Mouse (Mus musculus) stomach, embryonic 14.5 days (tissue): ENCODE measurements around the gene Lhfpl2. TPM values are rescaled to one million over a fixed set of nuclear protein-coding genes. Genes with fewer than 3 reads are reported as not detected.

ENCODE experiments used
- ATAC-seq: fragments of 200-750 bp; cut with Nextera tagmentation; 2 replicates; pipeline ENCODE4 v1.8.0; 2017; ENCODE audit warnings: low read depth, moderate TSS enrichment; ENCODE audit not compliant: insufficient number of reproducible peaks, insufficient read depth, low FRiP score
- H3K27ac ChIP-seq: fragments of 300-500 bp; sonication (generic); 2 replicates; pipeline ENCODE4 v1.5.1; 2014; ENCODE audit warnings: mild to moderate bottlenecking, low read length, moderate library complexity, mixed read lengths
- H3K27me3 ChIP-seq: fragments of 300-500 bp; sonication (generic); 2 replicates; pipeline ENCODE4 v1.6.1; 2014; ENCODE audit warnings: low read length, control low read depth, mixed read lengths; ENCODE audit not compliant: control insufficient read depth, insufficient read depth
- H3K36me3 ChIP-seq: fragments of 300-500 bp; sonication (generic); 2 replicates; pipeline ENCODE4 v1.6.1; 2014; ENCODE audit warnings: mild to moderate bottlenecking, control low read depth, low read length, moderate library complexity, mixed read lengths; ENCODE audit not compliant: control insufficient read depth, insufficient read depth
- H3K4me1 ChIP-seq: fragments of 300-500 bp; sonication (generic); 2 replicates; pipeline ENCODE4 v1.6.1; 2014; ENCODE audit warnings: low read length, control low read depth, mixed read lengths; ENCODE audit not compliant: control insufficient read depth, insufficient read depth
- H3K4me2 ChIP-seq: fragments of 300-500 bp; sonication (generic); replicated peaks from 2 replicates; pipeline ENCODE4 v1.6.1; 2014; ENCODE audit warnings: low read depth, low read length, control low read depth
- H3K4me3 ChIP-seq: fragments of 300-500 bp; sonication (generic); 2 replicates; pipeline ENCODE4 v1.5.1; 2014; ENCODE audit warnings: low read depth, low read length, control low read depth
- H3K9ac ChIP-seq: fragments of 300-500 bp; sonication (generic); replicated peaks from 2 replicates; pipeline ENCODE4 v1.6.1; 2014; ENCODE audit warnings: low read depth, mild to moderate bottlenecking, control low read depth, low read length, moderate library complexity, mixed read lengths
- H3K9me3 ChIP-seq: fragments of 300-500 bp; sonication (generic); 2 replicates; pipeline ENCODE4 v1.6.1; 2016; ENCODE audit warnings: low read depth, low read length, control low read depth; ENCODE audit not compliant: control insufficient read depth
- WGBS: fragments of 180-500 bp; shearing (Covaris S2); extraction: QIAGEN DNeasy Blood & Tissue Kit; methylation state at CpG from one replicate; pipeline ENCODE4 v1.1.7; 2014; 5-methylcytosine and 5-hydroxymethylcytosine counted together
- polyA plus RNA-seq: library from polyadenylated mRNA; unstranded; fragments of >200 nt; fragmentation: Nextera tagmentation; extraction: Ambion mirVana; gene quantifications from 2 replicates; pipeline ENCODE4 v1.2.1, GENCODE M21; 2014

Gene Lhfpl2
- polyA plus RNA-seq, 1 experiment from 2014 or later = 20.8 TPM

DNA sequence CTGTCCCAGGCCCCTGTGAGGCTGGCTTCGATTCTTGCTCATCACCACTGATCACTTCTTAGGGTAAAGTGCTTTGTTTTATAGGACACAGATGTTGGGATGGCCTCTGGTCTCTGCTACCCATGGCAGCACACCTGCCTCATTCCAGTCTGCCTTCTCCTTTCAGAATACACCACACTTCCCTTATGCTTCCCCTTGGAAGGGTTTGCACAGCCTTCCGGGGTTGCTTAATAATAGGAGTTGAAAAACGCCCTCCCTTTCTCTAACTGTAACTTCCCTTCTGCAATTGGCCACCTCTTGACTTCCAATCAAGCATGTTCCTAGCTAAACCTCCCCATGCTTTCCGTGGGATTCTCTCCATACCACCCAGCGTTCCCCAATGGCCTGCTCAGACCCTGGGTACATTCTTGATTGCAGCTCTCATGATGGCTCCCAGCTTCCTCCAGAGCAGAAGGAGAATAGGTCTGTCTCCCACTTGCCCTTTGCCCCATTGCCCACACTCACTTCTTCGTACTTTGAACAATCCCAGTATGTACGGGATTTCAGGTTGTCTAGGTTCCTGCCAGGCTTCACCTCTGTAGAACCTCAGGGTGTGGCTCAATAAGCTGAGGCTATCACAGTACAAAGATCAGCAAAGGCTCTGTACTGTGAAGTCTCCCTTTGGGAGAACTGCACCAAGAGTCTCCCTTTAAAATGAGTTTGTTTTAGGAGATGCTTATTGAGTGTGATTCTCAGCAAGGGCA, 102.1 kb downstream of the Lhfpl2 start:
- no peaks in the 10 kb centered on the region for H3K36me3 ChIP-seq
- 82% methylated on average over 7 of the region's 7 CpGs for WGBS
- no peak for ATAC-seq

DNA sequence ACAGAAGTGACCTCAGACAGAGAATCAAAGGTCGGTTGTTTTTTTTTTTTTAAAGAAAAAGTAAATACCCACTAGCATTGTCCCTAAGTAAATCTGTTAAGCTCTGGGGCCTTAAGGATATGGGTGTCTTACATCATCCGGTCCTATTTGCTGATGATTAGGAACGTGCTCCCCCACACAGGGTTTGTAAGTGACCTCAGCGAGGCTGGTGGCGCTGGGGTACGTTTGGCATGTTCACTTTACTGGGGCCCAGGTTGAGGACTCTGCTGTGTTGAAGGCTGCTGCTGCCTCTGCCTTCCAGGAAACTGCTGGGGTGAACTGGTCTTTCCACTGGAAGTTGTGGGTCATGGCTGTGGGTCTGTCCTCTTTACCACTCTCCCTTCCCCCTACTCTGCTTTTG, 106.9 kb downstream of the Lhfpl2 start:
- Histone ChIP-seq H3K9me3 (no peaks in the 10 kb centered on the region), H3K27me3 (no peaks in the 10 kb centered on the region), H3K4me3 (no peak overlapping the region), H3K27ac (no peak overlapping the region), H3K4me1 (no peaks in the 10 kb centered on the region), H3K36me3 (no peaks in the 10 kb centered on the region), H3K9ac (no peak overlapping the region), H3K4me2 (no peak overlapping the region)
- 62% methylated on average over 6 of the region's 6 CpGs for WGBS
- ATAC-seq = no peak; the same call in 1 of the 2 replicates

More for the DNA sequence above, 102.1 kb downstream of the Lhfpl2 start:
- no peaks in the 10 kb centered on the region for H3K27me3 ChIP-seq
- no peak overlapping the region for H3K4me2 ChIP-seq
- no peak overlapping the region for H3K4me3 ChIP-seq
- H3K9me3 ChIP-seq = no peaks in the 10 kb centered on the region
- 0 out of 2 replicates have a peak, but pooled peaks cover 2% of the 10 kb centered on the region for H3K4me1 ChIP-seq
- no peak overlapping the region for H3K9ac ChIP-seq
- no peak overlapping the region; the same call in 1 of the 2 replicates for H3K27ac ChIP-seq

DNA sequence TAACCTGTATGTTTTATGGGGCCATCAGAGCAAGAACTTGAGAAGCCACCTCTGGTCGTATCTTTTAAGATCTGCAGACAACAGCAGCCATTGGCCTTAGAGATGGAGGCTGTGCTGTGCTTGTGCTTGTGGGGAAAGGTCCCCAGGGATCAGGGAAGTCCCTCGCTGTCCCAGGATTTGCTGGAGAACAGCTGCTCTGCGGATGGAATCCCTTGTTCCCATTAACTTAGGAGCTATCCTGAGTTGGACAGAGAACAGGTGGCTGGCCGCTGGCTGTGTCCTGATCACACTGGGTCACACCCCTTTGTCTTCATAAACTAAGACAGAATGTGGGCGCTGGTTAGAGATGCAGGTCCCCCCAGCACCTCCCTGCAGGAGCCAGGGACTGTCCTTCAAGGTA, 110.7 kb downstream of the Lhfpl2 start:
- Histone ChIP-seq H3K9me3 (no peaks in the 10 kb centered on the region), H3K36me3 (no peaks in the 10 kb centered on the region), H3K27me3 (no peaks in the 10 kb centered on the region), H3K4me1 (no peaks in the 10 kb centered on the region), H3K4me2 (no peak overlapping the region), H3K9ac (no peak overlapping the region), H3K4me3 (no peak overlapping the region), H3K27ac (no peak overlapping the region)
- 76% methylated on average over 5 of the region's 5 CpGs for WGBS
- no peak for ATAC-seq

DNA sequence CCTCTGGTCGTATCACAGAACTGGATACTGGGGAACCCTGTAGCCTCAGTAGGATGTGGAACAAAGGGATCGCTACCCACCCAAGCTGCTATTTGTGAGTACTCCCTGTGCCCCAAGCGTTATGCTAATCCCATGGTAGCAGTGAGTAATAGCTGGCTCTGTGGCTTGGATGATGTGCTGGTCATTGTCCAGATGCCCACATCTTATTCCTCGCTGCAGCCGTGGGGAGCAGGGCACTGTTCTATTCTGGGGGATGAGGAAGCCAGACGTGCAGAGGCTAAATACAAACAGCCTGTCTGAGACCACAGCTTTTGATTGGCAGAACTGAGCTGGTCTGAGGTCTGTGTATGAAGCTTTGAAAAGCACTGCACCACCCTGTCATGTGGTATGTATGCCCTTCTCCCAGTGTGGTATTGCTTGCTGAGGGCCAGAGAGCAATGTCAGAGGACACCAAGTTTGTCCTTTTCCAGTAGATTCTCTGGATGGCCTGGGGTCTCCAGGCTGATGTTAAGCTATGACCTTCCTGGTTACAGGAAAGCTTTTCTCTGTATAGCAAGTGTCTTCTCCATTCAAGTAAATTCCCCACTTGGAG, 111.8 kb downstream of the Lhfpl2 start:
- no peaks in the 10 kb centered on the region for H3K27me3 ChIP-seq
- H3K4me3 ChIP-seq = no peak overlapping the region
- H3K4me2 ChIP-seq = no peak overlapping the region
- WGBS = 64% methylated on average over 6 of the region's 6 CpGs
- no peak overlapping the region for H3K9ac ChIP-seq
- no peaks in the 10 kb centered on the region for H3K9me3 ChIP-seq
- H3K4me1 ChIP-seq = no peaks in the 10 kb centered on the region
- ATAC-seq = no peak
- no peaks in the 10 kb centered on the region for H3K36me3 ChIP-seq
- no peak overlapping the region for H3K27ac ChIP-seq

DNA sequence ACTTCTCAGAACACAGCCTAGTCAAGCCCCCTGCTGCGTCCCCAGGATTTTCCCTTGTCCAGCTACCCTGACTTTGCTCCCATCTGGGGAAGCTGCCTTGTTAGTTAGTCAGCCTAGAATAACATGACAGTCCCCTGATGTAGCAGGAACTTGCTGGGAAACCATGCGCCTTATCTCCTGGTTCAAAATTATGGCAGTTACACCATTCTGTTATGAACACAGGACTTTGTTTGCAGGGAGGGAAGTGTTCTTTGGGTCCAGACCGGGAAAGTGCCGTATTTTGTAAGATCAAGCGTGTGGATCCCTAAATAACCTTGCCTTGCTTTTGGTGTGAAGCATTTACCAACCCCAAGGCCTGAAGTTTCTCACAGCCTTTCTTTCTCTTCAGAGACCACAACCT, 114.0 kb downstream of the Lhfpl2 start:
- no peak for ATAC-seq
- H3K27ac ChIP-seq = no peak overlapping the region

DNA sequence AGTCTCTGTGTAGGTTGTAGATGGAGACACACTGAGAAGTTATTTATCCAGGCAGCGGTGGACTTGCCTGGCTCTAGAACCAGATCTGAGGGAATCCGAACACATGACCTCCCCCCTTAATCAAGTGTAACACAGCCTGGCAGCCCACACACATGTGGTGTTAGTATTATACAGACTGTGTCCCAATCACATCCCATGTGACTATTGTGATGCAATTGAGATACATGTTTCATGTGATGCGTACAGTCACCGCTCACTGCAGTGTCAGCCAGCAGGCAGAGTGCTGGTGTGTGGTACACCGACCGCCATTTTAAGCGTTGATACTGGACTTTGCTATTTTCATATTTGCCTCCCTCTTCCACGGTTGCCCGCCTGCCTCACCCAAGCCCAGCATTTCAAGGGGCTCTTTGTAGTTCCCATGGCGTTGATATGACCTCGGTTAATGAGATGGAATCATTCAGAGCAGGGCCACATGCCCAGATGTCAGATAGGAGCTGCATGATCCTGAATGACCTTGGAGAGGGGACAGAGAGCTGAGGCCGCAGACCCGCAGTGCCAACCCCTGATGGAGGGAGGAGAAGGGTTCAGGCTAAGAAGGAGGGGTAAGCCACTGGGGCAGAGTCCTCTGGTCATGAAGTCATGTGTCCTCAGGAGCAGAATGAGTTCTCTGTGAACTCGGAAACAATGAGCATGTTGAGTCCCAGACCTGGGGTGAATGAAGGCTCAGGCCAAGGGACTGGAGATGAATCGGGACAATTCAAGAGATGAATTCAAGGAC, 115.1 kb downstream of the Lhfpl2 start:
- ATAC-seq = no peak
- H3K36me3 ChIP-seq = no peaks in the 10 kb centered on the region
- no peak overlapping the region for H3K4me3 ChIP-seq
- no peak overlapping the region for H3K9ac ChIP-seq
- no peak overlapping the region for H3K4me2 ChIP-seq
- no peak overlapping the region for H3K27ac ChIP-seq
- H3K4me1 ChIP-seq = no peaks in the 10 kb centered on the region
- 81% methylated on average over 15 of the region's 15 CpGs for WGBS
- H3K9me3 ChIP-seq = no peaks in the 10 kb centered on the region
- H3K27me3 ChIP-seq = no peaks in the 10 kb centered on the region

More for the DNA sequence above, 114.0 kb downstream of the Lhfpl2 start:
- Histone ChIP-seq H3K4me1 (no peaks in the 10 kb centered on the region), H3K27me3 (no peaks in the 10 kb centered on the region), H3K9me3 (no peaks in the 10 kb centered on the region), H3K4me2 (no peak overlapping the region), H3K4me3 (no peak overlapping the region), H3K9ac (no peak overlapping the region), H3K36me3 (no peaks in the 10 kb centered on the region)
- WGBS = 90% methylated on average over 5 of the region's 5 CpGs

DNA sequence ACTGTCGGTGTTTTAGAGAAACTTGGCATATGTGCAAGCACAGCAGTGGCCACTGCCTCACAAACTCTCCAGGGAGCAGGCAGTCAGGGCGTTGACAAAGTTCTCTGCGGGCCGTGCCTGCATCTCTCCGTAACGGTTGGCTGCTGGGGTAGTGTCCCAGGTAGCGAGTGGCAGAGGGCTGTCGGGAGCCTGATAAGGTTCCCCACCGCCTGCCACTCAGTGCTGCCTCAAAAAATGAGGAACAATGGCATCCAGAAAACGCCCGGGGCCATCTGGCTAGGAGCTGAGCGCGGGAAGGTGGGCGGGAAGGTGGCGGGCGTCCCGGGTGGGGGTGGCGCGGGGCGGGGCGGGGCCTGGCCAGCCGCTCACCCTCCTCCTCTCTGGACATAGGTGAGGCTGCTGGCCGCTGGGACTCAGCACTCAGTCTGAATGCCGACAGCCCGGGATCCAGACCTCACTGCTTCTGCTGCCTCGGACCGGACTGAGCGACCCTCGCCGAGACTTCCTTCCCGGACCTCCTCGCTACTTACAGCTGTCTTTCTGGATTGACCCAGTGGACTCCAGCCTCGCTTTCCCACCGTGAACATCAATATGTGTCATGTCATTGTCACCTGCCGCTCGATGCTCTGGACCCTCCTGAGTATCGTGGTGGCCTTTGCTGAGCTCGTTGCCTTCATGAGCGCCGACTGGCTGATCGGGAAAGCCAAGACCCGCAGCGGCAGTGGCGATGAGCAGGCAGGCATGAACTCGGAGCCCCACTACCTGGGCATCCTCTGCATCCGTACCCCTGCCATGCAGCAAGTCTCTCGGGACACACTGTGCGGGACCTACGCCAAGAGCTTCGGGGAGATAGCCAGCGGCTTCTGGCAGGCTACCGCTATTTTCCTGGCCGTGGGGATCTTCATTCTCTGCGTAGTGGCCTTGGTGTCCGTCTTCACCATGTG, 116.3 kb downstream of the Lhfpl2 start:
- peak overlapping the region; percentile 40; the same call in 1 of the 2 replicates for H3K9ac ChIP-seq
- 2% methylated on average over 55 of the region's 55 CpGs for WGBS
- H3K27ac ChIP-seq = no peak overlapping the region
- no peaks in the 10 kb centered on the region for H3K9me3 ChIP-seq
- no peaks in the 10 kb centered on the region for H3K4me1 ChIP-seq
- ATAC-seq = no peak
- H3K36me3 ChIP-seq = no peaks in the 10 kb centered on the region
- peak overlapping the region; percentile 45 for H3K4me3 ChIP-seq
- H3K27me3 ChIP-seq = no peaks in the 10 kb centered on the region
- peak overlapping the region; percentile 98 for H3K4me2 ChIP-seq
